Mouse (Mus musculus): ENCODE measurements around the gene Cyp4f37. TPM values are rescaled to one million over a fixed set of nuclear protein-coding genes. Genes with fewer than 3 reads are reported as not detected.
"Not testable (repeated sequence)": the region's sequence is repeated elsewhere in the genome, so short reads cannot be mapped to it uniquely, and the experiment has no call there.

The Cyp4f37 gene
- polyA plus RNA-seq, 1 experiment from 2014 or later: not detected

DNA sequence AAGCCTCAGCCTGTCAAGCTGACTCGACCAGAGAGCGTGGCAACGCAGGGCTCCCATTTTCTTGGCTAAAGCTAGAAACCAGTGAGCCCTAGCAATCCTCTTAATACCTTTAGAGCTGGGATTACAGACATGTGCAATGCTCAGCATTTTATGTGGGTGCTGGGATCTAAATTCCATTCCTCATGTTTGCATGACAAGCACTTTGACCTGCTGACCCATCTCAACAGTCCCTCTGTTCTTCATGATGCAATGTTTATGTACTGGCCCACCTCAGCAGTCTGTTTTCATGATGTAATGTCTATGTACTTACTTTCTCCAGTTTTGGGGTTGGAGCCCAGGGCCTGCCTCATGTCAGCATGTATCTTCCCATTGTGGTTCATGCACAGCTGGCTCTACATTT lies 10.2 kb upstream of the Cyp4f37 start:
- H3K4me3 ChIP-seq (ENCODE audit: low read depth, low read length): no peak overlapping the region
- no peaks in the 10 kb centered on the region for H3K4me1 ChIP-seq (replicated peaks; ENCODE audit: control insufficient read depth, insufficient read depth)
- H3K9ac ChIP-seq (ENCODE audit: low read length): no peak overlapping the region
- no peak overlapping the region for H3K27ac ChIP-seq (replicated peaks)
- TF ChIP-seq CTCF (IDR thresholded peaks at IDR 0.05; ENCODE audit: low read depth) (no peak), EP300 (optimal IDR thresholded peaks at IDR 0.05) (no peak)
- 64% methylated on average over 3 of the region's 3 CpGs for WGBS
- H3K36me3 ChIP-seq (ENCODE audit: control insufficient read depth, insufficient read depth, low read length): no peaks in the 10 kb centered on the region
- H3K9me3 ChIP-seq (ENCODE audit: control insufficient read depth, low read length): no peaks in the 10 kb centered on the region
- H3K27me3 ChIP-seq (ENCODE audit: control insufficient read depth, insufficient read depth, low read length): no peaks in the 10 kb centered on the region
- DNase-seq (ENCODE audit: low spot score) (no peak), ATAC-seq (ENCODE audit: low FRiP score, low TSS enrichment) (no peak)
- no peak overlapping the region for H3K4me2 ChIP-seq (replicated peaks; ENCODE audit: low read depth)

GRCm38 (mm10) chr17:32612417-32612816 lies 8.7 kb upstream of the Cyp4f37 start:
- no peak for DNase-seq (ENCODE audit: low spot score)
- Histone ChIP-seq H3K4me3 (ENCODE audit: low read depth, low read length) (no peak overlapping the region), H3K9ac (ENCODE audit: low read length) (no peak overlapping the region), H3K27ac (replicated peaks) (no peak overlapping the region), H3K4me1 (replicated peaks; ENCODE audit: control insufficient read depth, insufficient read depth) (no peaks in the 10 kb centered on the region), H3K36me3 (ENCODE audit: control insufficient read depth, insufficient read depth, low read length) (no peaks in the 10 kb centered on the region), H3K9me3 (ENCODE audit: control insufficient read depth, low read length) (no peaks in the 10 kb centered on the region), H3K4me2 (replicated peaks; ENCODE audit: low read depth) (no peak overlapping the region), H3K27me3 (ENCODE audit: control insufficient read depth, insufficient read depth, low read length) (no peaks in the 10 kb centered on the region)
- no peak for ATAC-seq (ENCODE audit: low FRiP score, low TSS enrichment)
- WGBS: 58% methylated on average over 3 of the region's 3 CpGs
- TF ChIP-seq EP300 (optimal IDR thresholded peaks at IDR 0.05): no peak
- TF ChIP-seq CTCF (IDR thresholded peaks at IDR 0.05; ENCODE audit: low read depth): no peak

GRCm38 (mm10) chr17:32617252-32617651 lies 3.9 kb upstream of the Cyp4f37 start:
- WGBS: 57% methylated on average over 1 of the region's 1 CpGs
- no peaks in the 10 kb centered on the region for H3K4me1 ChIP-seq (replicated peaks; ENCODE audit: control insufficient read depth, insufficient read depth)
- no peak for TF ChIP-seq EP300 (optimal IDR thresholded peaks at IDR 0.05)
- TF ChIP-seq CTCF (IDR thresholded peaks at IDR 0.05; ENCODE audit: low read depth): no peak
- no peaks in the 10 kb centered on the region for H3K9me3 ChIP-seq (ENCODE audit: control insufficient read depth, low read length)
- no peak overlapping the region for H3K9ac ChIP-seq (ENCODE audit: low read length)
- H3K4me3 ChIP-seq (ENCODE audit: low read depth, low read length): no peak overlapping the region
- ATAC-seq (ENCODE audit: low FRiP score, low TSS enrichment) (no peak), DNase-seq (ENCODE audit: low spot score) (no peak)
- H3K36me3 ChIP-seq (ENCODE audit: control insufficient read depth, insufficient read depth, low read length): no peaks in the 10 kb centered on the region
- no peak overlapping the region for H3K4me2 ChIP-seq (replicated peaks; ENCODE audit: low read depth)
- no peaks in the 10 kb centered on the region for H3K27me3 ChIP-seq (ENCODE audit: control insufficient read depth, insufficient read depth, low read length)
- no peak overlapping the region for H3K27ac ChIP-seq (replicated peaks)

- not testable (repeated sequence) for H3K9ac ChIP-seq (ENCODE audit: low read length); H3K36me3 ChIP-seq (ENCODE audit: control insufficient read depth, insufficient read depth, low read length); H3K4me2 ChIP-seq (replicated peaks; ENCODE audit: low read depth); H3K4me1 ChIP-seq (replicated peaks; ENCODE audit: control insufficient read depth, insufficient read depth); H3K27ac ChIP-seq (replicated peaks); ATAC-seq (ENCODE audit: low FRiP score, low TSS enrichment); H3K9me3 ChIP-seq (ENCODE audit: control insufficient read depth, low read length); H3K4me3 ChIP-seq (ENCODE audit: low read depth, low read length); H3K27me3 ChIP-seq (ENCODE audit: control insufficient read depth, insufficient read depth, low read length); DNase-seq (ENCODE audit: low spot score)
- 77% methylated on average over 7 of the region's 7 CpGs for WGBS
Observed at GRCm38 (mm10) chr17:32629726-32630125, 8.6 kb downstream of the Cyp4f37 start.

DNA sequence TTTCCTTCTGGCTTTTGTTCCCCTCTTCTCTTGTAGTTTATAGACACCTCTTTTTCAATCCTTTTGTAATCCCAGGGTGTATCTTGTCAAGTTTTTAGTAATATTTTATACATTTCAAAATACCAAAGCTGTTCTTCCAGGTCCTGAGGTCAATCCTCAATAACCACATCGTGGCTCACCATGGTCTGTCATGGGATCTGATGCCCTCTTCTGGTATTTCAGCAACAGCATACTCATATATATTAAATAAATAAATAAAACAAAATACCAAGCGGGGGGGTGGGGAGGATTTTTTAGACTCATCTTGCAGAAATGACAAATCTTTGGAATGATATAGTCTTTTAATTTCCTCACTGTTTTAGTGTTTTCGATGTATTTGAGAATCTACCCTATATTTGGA lies 10.8 kb downstream of the Cyp4f37 start:
- WGBS: 74% methylated on average over 3 of the region's 3 CpGs
- Histone ChIP-seq H3K27ac (replicated peaks) (no peak overlapping the region), H3K9me3 (ENCODE audit: control insufficient read depth, low read length) (no peaks in the 10 kb centered on the region), H3K9ac (ENCODE audit: low read length) (no peak overlapping the region), H3K4me1 (replicated peaks; ENCODE audit: control insufficient read depth, insufficient read depth) (no peaks in the 10 kb centered on the region), H3K4me3 (ENCODE audit: low read depth, low read length) (no peak overlapping the region), H3K4me2 (replicated peaks; ENCODE audit: low read depth) (no peak overlapping the region), H3K36me3 (ENCODE audit: control insufficient read depth, insufficient read depth, low read length) (no peaks in the 10 kb centered on the region), H3K27me3 (ENCODE audit: control insufficient read depth, insufficient read depth, low read length) (no peaks in the 10 kb centered on the region)
- DNase-seq (ENCODE audit: low spot score): no peak
- TF ChIP-seq EP300 (optimal IDR thresholded peaks at IDR 0.05): no peak
- peak; percentile 41 for TF ChIP-seq CTCF (IDR thresholded peaks at IDR 0.05; ENCODE audit: low read depth)
- no peak for ATAC-seq (ENCODE audit: low FRiP score, low TSS enrichment)

GRCm38 (mm10) chr17:32634242-32634971 lies 13.3 kb downstream of the Cyp4f37 start:
- H3K9me3 ChIP-seq (ENCODE audit: control insufficient read depth, low read length); DNase-seq (ENCODE audit: low spot score); H3K9ac ChIP-seq (ENCODE audit: low read length); H3K27ac ChIP-seq (replicated peaks); H3K27me3 ChIP-seq (ENCODE audit: control insufficient read depth, insufficient read depth, low read length); H3K4me1 ChIP-seq (replicated peaks; ENCODE audit: control insufficient read depth, insufficient read depth); H3K36me3 ChIP-seq (ENCODE audit: control insufficient read depth, insufficient read depth, low read length): not testable (repeated sequence)
- WGBS: 85% methylated on average over 9 of the region's 9 CpGs
- peak; percentile 66 for ATAC-seq (ENCODE audit: low FRiP score, low TSS enrichment)
- H3K4me2 ChIP-seq (replicated peaks; ENCODE audit: low read depth): peak overlapping the region; percentile 55
- H3K4me3 ChIP-seq (ENCODE audit: low read depth, low read length): peak overlapping the region; percentile 31
